Mouse (Mus musculus) thymus, postnatal 4 days (tissue): ENCODE results near the gene Rbm48.

Experiments used
- DNase-seq: peaks from one replicate; pipeline ENCODE4 v3.0.0; 2021

The Rbm48 gene

DNA sequence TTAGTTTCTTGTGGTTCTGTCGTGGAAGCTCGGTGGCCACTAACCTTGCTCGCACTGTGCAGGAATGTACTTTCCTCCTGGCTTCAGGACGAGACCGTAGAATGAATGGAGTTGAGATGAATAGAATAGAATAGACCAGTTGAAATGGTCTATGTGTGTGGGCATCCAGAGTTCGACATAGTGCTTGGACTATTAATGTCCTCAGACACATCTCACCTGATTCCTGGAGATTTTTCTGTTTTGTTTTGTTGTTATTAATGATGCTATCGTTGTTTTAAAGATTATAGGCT is 52.0 kb downstream of the Rbm48 start:
- no peak for DNase-seq

DNA sequence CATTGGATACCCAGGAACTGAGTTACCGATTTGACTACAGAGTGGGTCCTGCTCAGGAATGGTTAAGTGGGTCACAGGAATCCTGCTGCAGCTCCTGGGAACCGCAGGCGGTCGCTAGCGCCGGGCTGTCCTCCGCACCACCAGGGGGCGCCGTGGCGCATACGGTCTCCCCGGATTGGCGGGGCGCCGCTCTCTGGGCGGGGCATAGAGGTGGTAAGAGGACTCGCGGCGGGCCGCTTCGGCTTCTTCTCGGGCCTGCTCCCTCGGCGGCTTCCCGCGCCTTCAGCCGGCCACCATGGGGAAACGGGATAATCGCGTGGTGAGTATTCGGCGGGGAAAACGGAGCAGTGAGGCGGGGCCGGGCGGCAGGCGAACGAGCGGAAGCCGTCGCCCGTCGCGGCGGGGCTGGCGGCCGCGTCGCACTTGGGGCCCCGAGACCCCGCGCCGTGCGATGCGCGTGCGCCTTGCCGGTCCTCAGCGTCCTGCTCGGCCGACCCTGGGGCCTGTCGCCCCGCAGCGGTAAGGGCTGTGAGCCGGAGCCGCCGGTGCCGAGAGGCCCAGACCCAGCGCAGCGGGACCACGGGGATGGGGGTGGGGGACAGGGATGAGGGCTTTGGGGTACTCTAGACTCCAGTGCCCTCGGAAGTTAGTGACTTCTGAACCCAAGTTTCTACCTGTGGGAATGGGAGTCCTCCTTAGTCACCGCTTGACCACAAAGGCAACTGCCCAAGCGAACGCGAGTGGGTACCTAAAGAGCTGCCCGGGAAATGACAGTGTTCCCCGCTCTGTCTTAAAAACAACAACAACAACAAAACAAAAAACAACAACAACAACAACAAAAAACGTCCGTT is 52.5 kb downstream of the Rbm48 start, which contains the start of gene Fam133b:
TSS of gene Fam133b (plus strand) at position 205 of the 851 bp plus-strand sequence.
- DNase-seq: peak; percentile 99

DNA sequence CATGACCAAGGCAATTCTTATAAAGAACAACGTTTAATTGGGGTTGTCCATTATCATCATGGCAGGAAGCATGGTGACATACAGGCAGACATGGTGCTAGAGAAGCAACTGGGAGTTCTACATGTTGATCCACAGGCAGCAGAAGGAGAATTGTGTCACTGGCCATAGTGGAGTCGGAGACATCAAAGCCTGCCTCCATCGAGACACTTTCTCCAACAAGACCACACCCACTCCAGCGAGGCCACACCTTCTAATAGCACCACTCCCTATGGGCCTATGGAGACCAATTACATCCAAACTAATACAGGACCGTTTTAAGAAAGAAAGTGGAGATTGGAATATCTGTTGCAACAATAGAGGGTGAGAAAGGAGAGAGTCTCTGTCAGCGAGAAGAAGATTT is 54.5 kb downstream of the Rbm48 start:
- no peak for DNase-seq

DNA sequence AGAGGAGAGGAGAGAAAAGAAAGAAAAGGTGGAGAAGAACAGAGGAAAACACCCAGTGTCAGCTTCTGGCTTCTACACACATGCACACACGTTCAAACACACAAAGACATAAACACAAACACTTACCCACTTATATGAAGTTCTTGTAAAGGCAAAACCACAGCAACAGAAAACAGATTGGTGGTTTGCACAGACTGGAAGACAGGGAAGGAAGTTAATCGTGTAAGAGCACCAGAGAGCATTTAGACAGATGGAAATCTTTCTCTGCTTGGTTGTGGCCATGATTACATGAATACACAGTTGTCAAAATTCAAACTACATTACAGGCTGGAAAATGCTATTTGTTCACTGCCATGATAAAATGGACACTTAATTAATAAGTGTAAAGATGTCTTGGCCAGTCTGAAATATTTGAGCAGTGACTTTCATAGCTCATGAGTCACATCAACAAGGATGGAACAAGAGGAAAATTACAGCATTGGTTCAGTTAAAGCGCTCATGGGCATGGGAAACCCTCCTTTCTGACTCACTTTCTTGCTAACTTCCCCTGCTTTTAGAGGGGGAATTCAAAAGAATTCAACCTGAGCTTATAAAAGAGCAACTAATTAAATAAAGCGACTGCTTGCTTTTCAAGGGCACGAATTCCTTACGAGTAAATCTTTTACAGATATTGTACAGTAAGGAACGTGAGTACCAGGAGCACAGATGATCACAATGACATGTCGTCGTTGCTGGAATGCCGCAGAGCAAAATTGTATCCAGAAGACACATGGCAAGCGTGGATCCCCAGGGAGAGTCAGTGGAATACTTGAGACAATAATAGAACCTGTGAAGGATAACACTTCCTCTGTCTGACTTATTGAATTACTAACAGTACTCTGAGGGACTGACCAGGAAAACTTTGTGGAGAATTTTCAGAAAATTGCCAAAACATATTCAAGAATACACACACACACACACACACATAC is 57.6 kb downstream of the Rbm48 start:
- DNase-seq: no peak

DNA sequence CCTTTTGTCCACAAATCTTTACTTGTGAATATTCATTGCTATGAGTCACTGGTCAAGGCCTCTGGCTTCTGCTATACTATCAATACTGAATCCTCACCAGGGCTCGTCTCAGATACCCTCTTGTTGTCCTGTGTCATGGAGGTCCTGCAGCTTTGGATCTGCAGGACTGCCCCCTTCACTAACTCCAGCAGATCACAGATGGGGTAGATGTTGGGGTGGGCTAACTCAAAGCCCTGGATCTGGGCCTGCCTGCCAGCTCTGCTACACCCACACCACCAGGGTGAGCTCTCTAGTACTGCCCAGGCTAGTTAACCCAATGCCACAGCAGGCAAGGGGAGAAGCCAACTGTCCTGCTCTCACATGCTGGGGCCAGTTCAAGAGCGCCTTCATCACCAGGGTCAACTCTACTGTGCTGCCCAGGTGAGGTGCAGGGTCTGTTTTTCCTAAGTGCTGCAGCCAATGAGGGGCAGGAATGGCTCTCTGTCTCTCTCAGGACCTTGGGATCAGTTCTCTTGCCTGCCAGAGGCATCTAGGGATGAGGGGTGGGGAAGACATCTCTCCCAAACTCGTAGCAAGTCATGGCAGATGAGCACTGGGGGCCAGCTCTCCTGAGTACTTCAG is 59.7 kb downstream of the Rbm48 start:
- no peak for DNase-seq
